Mouse (Mus musculus) cerebellum, postnatal 10 days (tissue): ENCODE measurements around the gene Ndufs5.

ENCODE experiments used
- DNase-seq, 2 experiments: peaks; one replicate each; pipeline ENCODE4 v3.0.0; 2021; ENCODE audit warnings: mixed read lengths in 2 of 2

Ndufs5 gene

GRCm38 (mm10) chr4:123717574-123718433 lies at the start of gene Ndufs5:
TSS of gene Ndufs5 (minus strand) at chr4:123718202.
- peak; percentile 96 to 98 for DNase-seq

DNA sequence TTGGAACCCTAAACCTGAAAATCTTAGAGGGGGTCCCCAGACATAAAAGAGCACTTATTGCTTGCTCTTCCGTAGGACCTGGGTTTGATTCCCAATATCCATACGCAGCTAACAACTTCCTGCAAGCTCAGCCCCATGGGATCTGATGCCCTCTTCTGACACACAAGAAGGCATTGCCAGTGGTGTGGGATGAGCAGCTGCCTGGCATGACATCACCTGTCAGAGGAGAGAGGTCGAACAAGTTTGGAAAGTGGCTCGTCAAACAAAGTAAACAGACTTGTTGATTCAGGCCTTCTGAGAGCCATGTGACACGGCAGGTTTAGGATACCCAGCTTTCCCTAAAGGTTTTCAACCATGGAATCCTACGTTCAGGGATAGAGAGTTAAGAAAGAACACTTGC lies 47.1 kb upstream of the Ndufs5 start:
- DNase-seq = no peak

GRCm38 (mm10) chr4:123758306-123758705 lies 40.3 kb upstream of the Ndufs5 start:
- peak; percentile 36 to 49 for DNase-seq

- DNase-seq = peak; percentile 74 to 75
These were observed 32.8 kb upstream of the Ndufs5 start for GRCm38 (mm10) chr4:123750707-123751312.

- DNase-seq = peak; percentile 100
These were observed 32.2 kb upstream of the Ndufs5 start, which contains the start of gene Akirin1 for GRCm38 (mm10) chr4:123750152-123750651. TSS of gene Akirin1 (minus strand) at chr4:123750345.

GRCm38 (mm10) chr4:123749484-123750130 lies 31.6 kb upstream of the Ndufs5 start:
- peak; percentile 76 to 79 for DNase-seq

DNA sequence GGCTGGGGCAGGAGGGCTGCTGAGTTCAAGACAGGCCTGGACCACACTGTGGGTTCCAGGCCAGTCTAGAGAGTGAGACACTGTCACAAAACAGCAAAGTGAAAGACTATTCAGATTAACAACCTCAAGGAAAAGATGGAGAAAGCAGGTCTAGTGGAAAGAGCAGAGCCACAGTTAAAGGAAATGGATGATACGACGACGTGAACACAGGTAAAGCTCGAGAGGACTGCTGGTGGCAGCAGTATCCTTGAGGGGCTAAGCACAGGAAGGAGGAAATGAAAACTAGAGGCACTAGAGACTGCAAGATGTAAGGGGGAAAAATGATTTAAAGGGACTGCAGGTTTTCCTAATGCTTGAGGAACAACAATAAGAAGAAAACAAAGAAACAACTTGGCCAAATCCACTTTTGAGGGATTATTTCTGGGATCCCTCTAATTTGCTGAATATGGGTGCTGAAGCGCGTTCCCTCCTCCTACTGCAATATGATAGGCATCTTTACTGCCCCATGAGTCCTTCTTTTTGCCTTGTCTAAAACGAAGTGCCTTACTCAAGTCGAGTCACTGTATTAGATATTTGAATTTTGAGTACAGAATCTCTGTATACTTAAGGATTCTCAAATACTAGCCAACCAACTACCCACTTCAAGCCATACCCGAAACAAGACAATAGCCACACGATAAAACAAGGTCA lies 30.9 kb upstream of the Ndufs5 start:
- peak in 1 of 2 experiments; percentile 12 for DNase-seq

- DNase-seq = no peak
These were observed 27.3 kb upstream of the Ndufs5 start for GRCm38 (mm10) chr4:123745221-123745775.

DNA sequence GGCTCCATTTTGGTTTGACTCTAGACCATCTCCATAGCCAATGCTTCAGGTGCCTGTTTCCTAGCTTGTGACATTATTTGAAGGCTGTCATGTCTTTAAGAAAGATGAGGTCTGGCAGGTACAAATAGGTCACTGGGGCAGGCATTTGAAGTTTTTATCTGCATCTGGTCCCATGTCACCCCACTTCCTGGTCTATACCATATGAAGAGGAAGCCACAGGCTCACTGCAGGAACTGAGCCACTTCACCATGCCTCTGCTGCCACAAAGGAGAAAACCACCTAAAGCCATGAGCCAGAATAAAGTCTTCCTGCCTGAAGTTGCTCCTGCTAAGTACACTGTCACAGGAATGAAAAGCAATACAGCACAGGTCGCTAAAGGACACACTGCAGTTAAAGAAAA lies 24.9 kb upstream of the Ndufs5 start:
- no peak for DNase-seq

DNA sequence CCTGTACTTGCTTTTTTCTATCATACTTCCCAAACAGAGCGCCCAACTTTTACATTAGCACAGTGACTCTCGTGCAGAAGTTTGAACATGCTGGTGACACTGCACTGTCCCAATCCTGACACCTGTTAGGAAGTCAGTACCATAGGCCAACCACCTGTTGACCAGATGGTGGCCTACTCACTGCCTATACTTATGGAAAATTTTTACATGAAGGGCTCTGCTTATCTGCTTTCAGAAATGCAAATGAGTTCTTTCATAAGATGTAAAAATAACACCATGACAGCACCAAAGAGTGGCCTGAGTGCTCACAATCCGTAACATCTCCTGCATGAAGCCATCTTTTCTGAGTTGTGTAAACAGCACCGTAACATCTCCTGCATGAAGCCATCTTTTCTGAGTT lies 20.7 kb upstream of the Ndufs5 start:
- no peak for DNase-seq

- DNase-seq = no peak
These were observed 15.5 kb upstream of the Ndufs5 start for GRCm38 (mm10) chr4:123733532-123733931.

DNA sequence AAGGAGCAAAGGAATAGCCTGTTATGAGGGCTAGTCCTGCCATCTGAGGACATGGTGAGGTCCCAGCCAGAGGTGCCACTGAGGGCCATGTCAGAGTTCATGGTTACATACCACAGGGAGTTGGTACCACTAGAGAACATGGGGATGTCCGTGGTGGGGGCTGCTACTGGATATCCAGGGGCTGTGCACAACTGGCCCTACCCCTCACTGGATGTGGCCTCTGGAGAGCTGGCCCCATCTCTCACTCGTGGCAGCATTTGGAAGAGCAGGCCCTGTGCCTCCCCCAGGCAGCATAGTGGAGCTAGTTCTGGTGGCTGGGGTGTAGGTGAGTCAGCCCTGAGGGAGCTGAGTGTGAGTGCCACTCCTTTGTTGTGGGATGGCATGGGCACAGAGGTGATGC lies 14.9 kb upstream of the Ndufs5 start:
- no peak for DNase-seq

GRCm38 (mm10) chr4:123732163-123732910 lies 14.3 kb upstream of the Ndufs5 start:
- peak; percentile 71 to 72 for DNase-seq

GRCm38 (mm10) chr4:123721761-123722160 lies 3.8 kb upstream of the Ndufs5 start:
- DNase-seq = peak; percentile 19 to 29

DNA sequence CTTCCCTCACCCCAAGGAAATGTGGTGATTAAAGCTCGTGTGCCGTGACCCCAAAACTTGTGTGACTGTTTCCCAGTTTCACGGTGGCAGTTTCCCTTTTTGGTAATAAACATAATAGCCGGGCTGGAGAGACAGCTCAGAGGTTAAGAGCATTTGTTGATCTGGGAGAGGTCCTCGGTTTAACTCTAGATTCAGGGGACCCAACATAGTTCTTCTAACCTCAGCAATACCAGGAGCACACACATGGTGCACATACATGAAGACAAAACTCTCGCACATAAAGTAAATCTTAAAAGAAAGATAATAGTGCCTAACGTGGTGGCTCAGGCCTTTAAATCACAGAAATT lies 405 bp upstream of the Ndufs5 start:
- no peak for DNase-seq

GRCm38 (mm10) chr4:123712431-123712830 lies 5.6 kb downstream of the Ndufs5 start:
- no peak for DNase-seq

GRCm38 (mm10) chr4:123707340-123707739 lies 10.7 kb downstream of the Ndufs5 start:
- DNase-seq = no peak

GRCm38 (mm10) chr4:123705340-123705739 lies 12.7 kb downstream of the Ndufs5 start:
- DNase-seq = no peak

GRCm38 (mm10) chr4:123693384-123693783 lies 24.6 kb downstream of the Ndufs5 start:
- DNase-seq = no peak

DNA sequence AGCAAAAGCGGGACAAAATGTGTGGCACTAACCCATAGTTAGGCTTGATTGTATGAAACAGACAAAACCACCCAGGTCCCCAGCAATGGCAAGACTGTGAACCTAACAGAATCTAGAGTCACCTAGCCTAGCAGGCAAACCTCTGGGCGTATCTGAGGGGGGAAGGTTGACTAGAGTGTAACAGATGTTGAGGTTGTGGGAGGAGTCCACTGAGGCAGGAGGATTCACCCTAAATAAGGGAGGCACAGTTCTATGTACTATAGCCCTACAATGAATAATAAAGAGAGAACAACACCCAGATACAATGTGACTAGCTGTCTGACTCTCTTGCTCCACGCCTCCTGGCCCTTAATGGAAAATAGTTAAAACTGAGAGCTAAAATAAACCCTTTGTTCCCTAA lies 25.9 kb downstream of the Ndufs5 start:
- no peak for DNase-seq

DNA sequence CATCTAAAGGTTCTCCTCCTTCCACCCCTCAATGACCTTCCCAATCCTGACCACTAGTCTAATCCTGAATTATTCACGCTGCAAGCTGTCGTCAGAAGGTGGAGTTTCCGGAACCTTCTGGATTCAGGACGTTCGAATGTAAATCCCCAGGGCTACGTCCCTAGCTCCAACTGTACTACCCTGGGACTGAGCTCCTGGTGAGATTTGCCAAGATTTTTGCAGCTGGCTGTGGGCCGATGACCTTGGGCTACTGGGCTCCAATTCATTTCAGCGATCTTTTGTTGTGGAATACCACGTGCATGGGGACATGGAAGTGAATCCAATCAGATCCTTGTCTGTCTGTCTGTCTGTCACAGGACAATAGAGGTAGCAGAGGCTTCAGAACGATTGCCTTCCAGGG lies 27.7 kb downstream of the Ndufs5 start:
- no peak for DNase-seq
